Mouse (Mus musculus): ENCODE data around the gene Klk1b5. TPM values are rescaled to one million over a fixed set of nuclear protein-coding genes. Genes with fewer than 3 reads are reported as not detected.
"Not testable (repeated sequence)": the region's sequence is repeated elsewhere in the genome, so short reads cannot be mapped to it uniquely, and the experiment has no call there.

Klk1b5 gene
- polyA plus RNA-seq (2016; fragmentation: Nextera tagmentation; extraction: Ambion mirVana) = not detected in 2 replicates

DNA sequence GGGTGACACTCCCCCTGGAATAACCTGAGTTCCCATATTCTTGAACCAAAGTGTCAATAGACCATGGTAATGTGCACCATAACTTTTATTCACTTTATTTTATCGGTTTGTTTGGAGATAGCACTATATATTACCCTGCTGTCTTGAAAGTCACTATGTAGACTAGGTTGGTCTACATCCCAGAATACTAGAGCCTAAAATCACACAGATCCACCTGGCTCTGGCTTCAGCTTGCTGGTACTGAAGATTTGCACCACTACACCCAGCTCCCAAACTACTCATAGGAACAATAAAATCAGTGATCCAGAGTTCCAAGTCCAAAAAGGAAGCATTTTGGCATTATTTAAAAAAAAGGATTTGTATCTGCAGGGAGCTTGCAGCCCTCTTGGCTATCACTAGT lies at the start of gene Klk1b5:
Klk1b5 (plus strand) TSS at position 301 of the 400 bp plus-strand sequence.
- H3K27ac ChIP-seq = no peak within 1 kb of the TSS
- whole genome bisulfite sequencing = 87% methylated on average over 1 of the region's 1 CpGs

DNA sequence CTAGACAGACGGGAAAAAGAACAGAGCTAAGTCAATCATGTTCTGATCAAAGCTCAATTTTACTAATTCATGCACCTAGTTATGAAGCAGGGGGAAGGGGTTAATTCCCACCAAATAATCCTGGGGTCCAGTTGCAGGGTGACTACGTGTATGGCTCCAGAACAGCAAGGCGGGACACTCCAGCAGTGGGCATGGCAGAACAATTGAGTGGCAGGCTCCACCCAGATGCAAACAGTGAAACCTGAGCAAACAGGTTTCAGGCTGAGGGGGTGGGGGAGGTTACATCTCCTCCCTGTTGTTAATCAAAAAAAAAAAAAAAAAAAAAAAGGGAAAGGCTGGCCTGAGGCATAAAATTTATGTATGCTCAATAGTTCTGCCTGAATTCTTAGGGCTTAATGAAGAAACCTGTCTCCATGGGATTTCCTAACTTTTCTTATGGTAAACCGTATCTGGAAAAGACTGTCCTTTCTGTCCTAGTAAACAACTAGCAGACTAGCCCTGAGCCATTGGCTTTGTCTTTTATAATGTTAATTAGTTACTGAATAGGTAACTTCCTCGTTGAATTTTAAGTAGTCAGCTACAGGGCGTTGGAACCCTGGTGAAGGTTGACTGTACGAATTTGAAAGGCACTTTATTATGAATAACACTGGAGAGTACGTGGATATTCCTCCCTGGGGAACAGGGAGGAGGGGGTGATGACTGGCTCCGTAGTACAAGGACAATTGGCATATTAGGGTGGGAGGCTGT lies 36.3 kb upstream of the Klk1b5 start:
- WGBS = 81% methylated on average over 9 of the region's 9 CpGs
- H3K4me1 ChIP-seq = no peaks in the 10 kb centered on the region
- no peak for DNase-seq (ENCODE audit: low spot score)
- H3K27me3 ChIP-seq (ENCODE audit: low read depth, poor library complexity, severe bottlenecking) = no peaks in the 10 kb centered on the region
- H3K27ac ChIP-seq = no peak overlapping the region
- no peak overlapping the region for H3K4me3 ChIP-seq
- H3K36me3 ChIP-seq = no peaks in the 10 kb centered on the region
- no peaks in the 10 kb centered on the region for H3K9me3 ChIP-seq (replicated peaks)

More for the DNA sequence above, at the start of gene Klk1b5:
- no peaks in the 10 kb centered on the region for H3K4me1 ChIP-seq
- DNase-seq (ENCODE audit: low spot score) = no peak
- no peaks in the 10 kb centered on the region for H3K36me3 ChIP-seq
- no peaks in the 10 kb centered on the region for H3K9me3 ChIP-seq (replicated peaks)
- no peaks in the 10 kb centered on the region for H3K27me3 ChIP-seq (ENCODE audit: low read depth, poor library complexity, severe bottlenecking)
- H3K4me3 ChIP-seq = no peak within 1 kb of the TSS

DNA sequence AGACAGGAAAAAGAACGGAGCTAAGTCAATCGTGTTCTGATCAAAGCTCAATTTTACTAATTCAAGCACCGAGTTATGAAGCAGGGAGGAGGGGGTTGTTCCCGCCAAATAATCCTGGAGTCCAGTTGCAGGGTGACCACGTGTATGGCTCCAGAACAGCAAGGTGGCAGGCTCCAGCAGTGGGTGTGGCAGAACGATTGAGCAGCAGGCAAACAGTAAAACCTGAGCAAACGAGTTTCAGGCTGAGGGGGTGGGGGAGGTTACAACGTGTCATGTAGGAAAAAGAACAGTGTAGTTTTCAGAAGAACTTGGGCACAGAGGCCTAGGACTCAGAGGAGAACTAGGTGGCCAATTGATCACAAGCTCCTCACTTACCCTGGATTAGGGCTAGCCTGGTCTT lies 29.2 kb upstream of the Klk1b5 start:
- H3K27me3 ChIP-seq (ENCODE audit: low read depth, poor library complexity, severe bottlenecking); DNase-seq (ENCODE audit: low spot score); H3K36me3 ChIP-seq; H3K27ac ChIP-seq; H3K4me3 ChIP-seq; H3K9me3 ChIP-seq (replicated peaks); H3K4me1 ChIP-seq: not testable (repeated sequence)
- WGBS = 71% methylated on average over 8 of the region's 8 CpGs

DNA sequence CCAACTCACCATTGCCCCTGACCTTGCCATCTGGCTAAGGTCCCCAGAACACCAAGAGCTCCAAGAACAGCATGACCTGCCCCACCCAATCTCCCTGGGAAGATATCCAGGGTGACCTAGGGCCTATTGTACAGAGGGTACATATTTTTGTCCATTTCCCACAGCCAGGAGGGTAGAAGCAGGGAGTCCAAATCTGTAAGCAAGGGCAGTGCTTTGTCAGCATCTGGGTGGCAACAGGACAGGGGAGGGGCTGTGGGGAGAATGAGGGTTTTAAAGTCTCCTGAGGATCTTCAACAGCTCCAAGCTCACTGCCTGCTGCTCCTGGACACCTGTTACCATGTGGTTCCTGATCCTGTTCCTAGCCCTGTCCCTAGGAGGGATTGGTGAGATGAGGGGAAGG lies 27.8 kb upstream of the Klk1b5 start, which contains the start of gene Klk1b24:
Klk1b24 (plus strand) TSS at position 301 of the 400 bp plus-strand sequence.
- not testable (repeated sequence) for H3K27ac ChIP-seq; H3K27me3 ChIP-seq (ENCODE audit: low read depth, poor library complexity, severe bottlenecking); H3K9me3 ChIP-seq (replicated peaks); H3K4me1 ChIP-seq; DNase-seq (ENCODE audit: low spot score); H3K36me3 ChIP-seq; H3K4me3 ChIP-seq

DNA sequence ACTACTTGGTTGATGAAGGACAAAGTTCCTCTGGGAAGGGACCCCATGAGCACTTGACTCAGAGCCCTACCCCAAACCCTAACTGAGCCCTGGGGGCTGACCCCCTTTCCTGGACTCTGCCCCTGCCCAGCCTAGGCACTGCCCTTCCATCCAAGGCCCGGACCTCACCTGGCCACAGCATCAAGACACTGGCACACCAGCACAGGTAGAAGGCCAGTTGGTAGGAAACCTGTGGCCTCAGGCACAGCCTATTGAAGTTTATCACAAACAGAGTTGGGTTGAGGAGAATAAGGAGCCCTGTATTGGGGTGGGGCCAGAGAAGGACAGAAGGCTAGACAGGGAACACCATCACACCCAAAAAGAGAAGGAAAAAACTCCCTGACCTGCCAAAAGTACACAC lies 22.3 kb upstream of the Klk1b5 start:
- not testable (repeated sequence) for H3K36me3 ChIP-seq; DNase-seq (ENCODE audit: low spot score); H3K27me3 ChIP-seq (ENCODE audit: low read depth, poor library complexity, severe bottlenecking); H3K4me3 ChIP-seq; H3K4me1 ChIP-seq; H3K27ac ChIP-seq; H3K9me3 ChIP-seq (replicated peaks)
- WGBS = 92% methylated on average over 1 of the region's 1 CpGs

DNA sequence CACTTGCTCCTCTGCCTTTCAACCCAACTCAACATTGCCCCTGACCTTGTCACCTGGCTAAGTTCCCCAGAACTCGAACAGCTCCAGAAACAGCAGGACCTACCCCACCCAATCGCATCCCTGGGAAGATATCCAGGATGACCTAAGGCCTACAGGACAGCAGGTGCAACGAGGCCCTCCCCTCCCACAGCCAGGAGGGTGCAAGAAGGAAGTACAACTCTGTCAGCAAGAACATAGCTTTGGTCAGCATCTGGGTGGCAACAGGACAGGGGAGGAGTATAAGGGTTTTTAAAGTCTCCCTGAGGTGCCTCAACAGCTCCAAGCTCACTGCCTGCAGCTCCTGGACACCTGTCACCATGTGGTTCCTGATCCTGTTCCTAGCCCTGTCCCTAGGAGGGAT lies 17.9 kb upstream of the Klk1b5 start, which contains the start of gene Klk1b3:
Klk1b3 (plus strand) TSS at position 301 of the 400 bp plus-strand sequence.
- no peaks in the 10 kb centered on the region for H3K9me3 ChIP-seq (replicated peaks)
- H3K36me3 ChIP-seq = no peaks in the 10 kb centered on the region
- H3K27me3 ChIP-seq (ENCODE audit: low read depth, poor library complexity, severe bottlenecking) = no peaks in the 10 kb centered on the region
- no peaks in the 10 kb centered on the region for H3K4me1 ChIP-seq
- 72% methylated on average over 3 of the region's 3 CpGs for WGBS
- no peak within 1 kb of the TSS for H3K27ac ChIP-seq
- no peak for DNase-seq (ENCODE audit: low spot score)
- no peak within 1 kb of the TSS for H3K4me3 ChIP-seq

DNA sequence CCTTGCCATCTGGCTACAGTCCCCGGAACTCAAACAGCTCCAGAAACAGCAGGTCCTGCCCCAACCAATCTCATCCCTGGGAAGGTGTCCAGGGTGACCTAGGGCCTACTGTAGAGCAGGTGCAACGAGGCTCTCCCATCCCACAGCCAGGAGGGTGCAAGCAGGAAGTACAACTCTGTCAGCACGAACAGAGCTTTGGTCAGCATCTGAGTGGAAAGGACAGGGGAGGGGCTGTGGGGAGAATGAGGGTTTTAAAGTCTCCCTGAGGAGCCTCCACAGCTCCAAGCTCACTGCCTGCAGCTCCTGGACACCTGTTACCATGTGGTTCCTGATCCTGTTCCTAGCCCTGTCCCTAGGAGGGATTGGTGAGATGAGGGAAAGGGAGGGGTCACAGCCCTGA lies 8.6 kb upstream of the Klk1b5 start, which contains the start of gene Klk1b4:
Klk1b4 (plus strand) TSS at position 301 of the 400 bp plus-strand sequence.
- not testable (repeated sequence) for H3K4me3 ChIP-seq; H3K27ac ChIP-seq; H3K27me3 ChIP-seq (ENCODE audit: low read depth, poor library complexity, severe bottlenecking); H3K36me3 ChIP-seq; DNase-seq (ENCODE audit: low spot score); H3K4me1 ChIP-seq; H3K9me3 ChIP-seq (replicated peaks)
- WGBS = 63% methylated on average over 3 of the region's 3 CpGs

DNA sequence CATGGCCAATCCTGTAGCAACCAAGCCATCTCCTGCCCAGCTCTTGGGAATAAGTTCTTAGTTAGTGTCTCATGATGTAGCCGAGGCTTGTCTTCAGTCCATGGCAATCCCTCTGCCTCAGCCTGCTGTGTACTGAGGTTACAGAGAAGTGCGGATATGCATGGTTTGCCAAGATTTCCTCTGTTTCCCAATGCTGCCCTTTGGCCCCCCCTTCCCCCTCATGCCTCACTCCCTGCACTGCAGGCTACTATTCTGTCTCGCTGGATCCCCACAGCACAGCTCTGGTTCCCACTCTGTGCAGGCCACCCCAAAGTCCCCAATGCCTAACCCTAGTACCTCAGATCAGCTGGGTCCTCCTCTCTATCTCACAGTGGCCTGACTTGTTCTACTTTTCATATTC lies 7.4 kb upstream of the Klk1b5 start:
- WGBS = 82% methylated on average over 3 of the region's 3 CpGs
- H3K36me3 ChIP-seq = no peaks in the 10 kb centered on the region
- no peak overlapping the region for H3K27ac ChIP-seq

DNA sequence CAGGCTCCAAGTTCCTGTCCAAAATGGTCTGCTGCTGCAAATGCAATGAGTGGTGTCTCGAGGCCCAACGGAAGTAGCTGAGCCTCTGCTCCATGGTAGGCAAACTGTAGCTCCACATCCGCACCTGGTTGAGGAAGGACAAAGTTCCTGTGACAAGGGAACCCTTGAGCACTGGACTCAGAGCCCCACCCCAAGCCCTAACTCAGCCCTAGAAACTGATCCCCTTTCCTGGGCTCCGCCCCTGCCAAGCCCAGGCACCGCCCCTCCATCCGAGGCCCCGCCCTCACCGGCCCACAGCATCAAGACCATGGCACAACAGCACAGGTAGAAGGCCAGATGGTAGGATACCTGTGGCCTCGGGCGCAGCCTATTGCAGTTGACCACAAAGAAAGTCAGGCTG lies 5.9 kb downstream of the Klk1b5 start:
- 74% methylated on average over 9 of the region's 10 CpGs for WGBS
- not testable (repeated sequence) for DNase-seq (ENCODE audit: low spot score); H3K36me3 ChIP-seq; H3K27me3 ChIP-seq (ENCODE audit: low read depth, poor library complexity, severe bottlenecking); H3K4me3 ChIP-seq; H3K27ac ChIP-seq; H3K4me1 ChIP-seq; H3K9me3 ChIP-seq (replicated peaks)

More for the DNA sequence above, 7.4 kb upstream of the Klk1b5 start:
- no peaks in the 10 kb centered on the region for H3K27me3 ChIP-seq (ENCODE audit: low read depth, poor library complexity, severe bottlenecking)
- no peak for DNase-seq (ENCODE audit: low spot score)
- H3K4me1 ChIP-seq = no peaks in the 10 kb centered on the region
- no peak overlapping the region for H3K4me3 ChIP-seq
- no peaks in the 10 kb centered on the region for H3K9me3 ChIP-seq (replicated peaks)

DNA sequence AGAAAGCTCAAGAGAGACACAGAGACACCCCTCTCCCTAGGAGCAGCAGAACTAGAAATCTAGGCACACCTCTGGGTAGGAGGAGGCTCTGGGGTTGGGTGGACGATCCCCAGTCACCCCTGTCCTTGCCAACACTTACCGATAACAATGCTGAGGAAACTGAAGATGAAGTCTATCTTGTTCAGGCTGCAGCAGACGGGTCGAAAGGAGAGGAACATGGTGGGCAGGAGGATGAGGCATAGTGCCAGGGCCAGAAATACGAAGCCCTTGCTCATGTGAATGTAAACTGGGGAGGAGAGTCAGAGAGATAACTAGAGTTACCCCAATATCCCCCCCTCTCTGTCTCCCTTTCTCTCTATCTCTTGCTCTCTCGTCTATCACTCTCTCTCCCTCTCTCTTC lies 6.6 kb downstream of the Klk1b5 start:
- H3K4me1 ChIP-seq; H3K9me3 ChIP-seq (replicated peaks); H3K27ac ChIP-seq; H3K36me3 ChIP-seq; H3K4me3 ChIP-seq; H3K27me3 ChIP-seq (ENCODE audit: low read depth, poor library complexity, severe bottlenecking); DNase-seq (ENCODE audit: low spot score): not testable (repeated sequence)
- 79% methylated on average over 6 of the region's 6 CpGs for WGBS

DNA sequence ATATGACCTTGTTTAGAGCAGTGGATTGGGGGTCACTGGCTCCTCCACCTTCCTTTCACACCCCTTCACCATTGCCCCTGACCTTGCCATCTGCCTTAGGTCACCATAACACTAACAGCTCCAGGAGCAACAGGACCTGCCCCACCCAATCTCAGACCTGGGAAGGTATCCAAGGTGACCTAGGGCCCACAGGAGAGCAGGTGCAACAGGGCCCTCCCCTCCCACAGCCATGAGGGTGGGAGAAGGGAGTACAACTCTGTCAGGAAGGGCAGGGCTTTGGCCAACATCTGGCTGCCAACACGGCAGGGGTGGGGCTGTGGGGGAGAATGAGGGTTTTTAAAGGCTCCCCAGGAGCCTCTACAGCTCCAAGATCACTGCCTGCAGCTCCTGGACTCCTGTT lies 9.3 kb downstream of the Klk1b5 start, which contains the start of gene Klk1:
Klk1 (plus strand) TSS at position 285 of the 400 bp plus-strand sequence.
- H3K4me1 ChIP-seq = no peaks in the 10 kb centered on the region
- 42% methylated on average over 1 of the region's 1 CpGs for WGBS
- no peak for DNase-seq (ENCODE audit: low spot score)
- H3K36me3 ChIP-seq = no peaks in the 10 kb centered on the region
- no peaks in the 10 kb centered on the region for H3K9me3 ChIP-seq (replicated peaks)
- no peak within 1 kb of the TSS for H3K4me3 ChIP-seq
- H3K27me3 ChIP-seq (ENCODE audit: low read depth, poor library complexity, severe bottlenecking) = no peaks in the 10 kb centered on the region
- no peak within 1 kb of the TSS for H3K27ac ChIP-seq

DNA sequence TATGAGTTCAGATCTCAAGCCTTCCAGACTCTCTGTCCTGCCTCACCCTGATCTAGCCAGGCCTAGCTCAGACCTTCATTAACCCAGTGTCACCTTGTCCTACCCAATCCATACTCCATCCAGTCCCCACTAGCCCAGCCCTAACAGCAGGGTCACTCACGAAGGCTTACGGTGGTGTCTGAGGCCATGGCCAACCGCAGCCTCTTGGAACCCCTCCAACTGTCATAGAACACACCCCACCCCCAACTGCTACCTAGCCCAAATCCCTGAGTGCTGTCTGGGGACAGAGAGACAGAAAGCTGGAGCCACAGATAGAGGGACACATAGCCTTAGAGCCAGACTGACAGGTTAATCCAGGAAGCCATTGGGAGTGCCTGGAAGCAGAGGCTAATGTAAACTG lies 20.2 kb downstream of the Klk1b5 start, which contains the start of gene Gm36864:
Gm36864 (plus strand) TSS at position 269 of the 400 bp plus-strand sequence.
- 89% methylated on average over 3 of the region's 3 CpGs for WGBS
- Histone ChIP-seq H3K4me1 (no peaks in the 10 kb centered on the region), H3K36me3 (no peaks in the 10 kb centered on the region), H3K4me3 (no peak within 1 kb of the TSS), H3K27ac (no peak within 1 kb of the TSS), H3K9me3 (replicated peaks) (no peaks in the 10 kb centered on the region), H3K27me3 (ENCODE audit: low read depth, poor library complexity, severe bottlenecking) (no peaks in the 10 kb centered on the region)
- no peak for DNase-seq (ENCODE audit: low spot score)

DNA sequence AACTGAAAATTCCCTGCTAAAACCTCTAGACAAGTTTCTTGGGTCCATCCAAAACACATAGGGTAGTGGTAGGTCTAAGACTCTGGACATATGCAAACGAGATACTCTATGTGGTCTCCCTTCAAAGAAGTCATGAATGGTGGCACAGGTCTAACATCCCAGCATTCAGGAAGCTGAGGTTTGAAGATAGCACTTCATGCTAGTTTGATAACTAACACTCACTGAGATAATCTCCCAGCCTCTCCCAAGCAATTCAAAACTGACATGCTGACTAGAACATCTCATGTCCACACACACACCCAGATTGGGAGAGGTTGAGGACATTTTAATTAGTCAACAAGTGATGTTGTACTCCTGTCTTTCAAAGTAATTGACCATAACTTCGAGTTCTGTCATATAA lies 24.2 kb downstream of the Klk1b5 start:
- 66% methylated on average over 2 of the region's 2 CpGs for WGBS

More for the DNA sequence above, 24.2 kb downstream of the Klk1b5 start:
- Histone ChIP-seq H3K27ac (no peak overlapping the region), H3K4me3 (no peak overlapping the region), H3K9me3 (replicated peaks) (no peaks in the 10 kb centered on the region), H3K27me3 (ENCODE audit: low read depth, poor library complexity, severe bottlenecking) (no peaks in the 10 kb centered on the region), H3K36me3 (no peaks in the 10 kb centered on the region), H3K4me1 (no peaks in the 10 kb centered on the region)
- no peak for DNase-seq (ENCODE audit: low spot score)
